Mouse (Mus musculus) kidney, adult 2 months (tissue): ENCODE measurements at regions not wholly inside any gene's neighbourhood (a gene's known extent, or its start where the extent isn't known, plus 50 kb on each side); places are given as distances from the start of the nearest gene placed in this dataset.

ENCODE experiments used
- CTCF ChIP-seq: fragments of 200-500 bp; conservative IDR thresholded peaks from 2 replicates; pipeline ENCODE4 v1.5.1; 2011; ENCODE audit warnings: low read depth, mild to moderate bottlenecking, control low read depth, low read length, moderate library complexity, mixed read lengths; ENCODE audit not compliant: insufficient read depth, insufficient read length
- POLR2A ChIP-seq: fragments of 200-500 bp; IDR thresholded peaks from one replicate; pipeline ENCODE4 v1.6.1; 2011; ENCODE audit warnings: low read depth, low read length, control low read depth

GRCm38 (mm10) chr3:66574321-66574720 lies 277.7 kb upstream of the Veph1 start:
- no peak for TF ChIP-seq CTCF
- no peak for TF ChIP-seq POLR2A
